Mouse (Mus musculus) kidney, postnatal 10 days (tissue): ENCODE data around the gene Cfap70.
A peak's percentile ranks its signal among the peaks of the same experiment; 100 is the strongest.

Source experiments
- DNase-seq: peaks from one replicate; pipeline ENCODE4 v3.0.0; 2021; ENCODE audit warnings: mixed read lengths

Gene Cfap70

DNA sequence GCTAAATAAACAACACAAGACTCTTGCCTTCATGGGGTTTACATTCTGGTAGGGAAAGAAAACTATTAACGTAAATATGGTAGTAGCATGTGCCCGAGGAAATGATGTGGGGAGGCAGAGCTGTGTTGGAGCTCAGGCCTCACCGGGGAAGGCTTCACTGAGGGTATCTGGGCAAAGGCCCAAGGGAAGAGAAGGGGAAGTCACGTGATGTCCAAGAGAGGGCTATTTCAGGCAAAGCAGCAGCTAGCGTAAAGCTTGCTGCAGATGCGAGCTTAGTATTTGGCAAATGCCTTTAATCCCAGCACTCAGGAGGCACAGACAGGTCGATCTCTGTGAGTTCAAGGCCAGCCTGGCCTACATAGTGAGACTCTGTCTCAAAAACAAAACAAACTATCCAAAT lies 29.8 kb downstream of the Cfap70 start:
- peak; percentile 27 for DNase-seq

DNA sequence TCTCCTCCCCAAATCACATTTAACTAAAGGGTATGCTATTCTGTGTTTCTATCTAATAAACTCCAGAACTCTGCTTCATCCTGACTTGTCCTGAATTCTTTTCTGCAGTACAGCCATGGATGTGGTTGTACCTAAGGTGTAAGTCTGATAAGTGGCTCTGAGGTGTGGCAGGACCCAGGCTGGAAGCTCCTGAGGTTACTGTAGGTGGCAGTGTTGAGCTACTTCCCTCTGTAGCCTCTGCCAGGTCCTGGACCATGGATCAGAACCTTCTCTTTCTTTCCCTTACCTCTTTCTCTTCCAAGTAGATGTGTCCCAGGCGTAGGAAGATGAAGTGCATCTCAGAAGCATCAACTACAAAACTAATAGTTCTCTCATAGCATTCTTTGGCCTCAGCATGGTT lies 52.0 kb downstream of the Cfap70 start:
- DNase-seq = peak; percentile 61

DNA sequence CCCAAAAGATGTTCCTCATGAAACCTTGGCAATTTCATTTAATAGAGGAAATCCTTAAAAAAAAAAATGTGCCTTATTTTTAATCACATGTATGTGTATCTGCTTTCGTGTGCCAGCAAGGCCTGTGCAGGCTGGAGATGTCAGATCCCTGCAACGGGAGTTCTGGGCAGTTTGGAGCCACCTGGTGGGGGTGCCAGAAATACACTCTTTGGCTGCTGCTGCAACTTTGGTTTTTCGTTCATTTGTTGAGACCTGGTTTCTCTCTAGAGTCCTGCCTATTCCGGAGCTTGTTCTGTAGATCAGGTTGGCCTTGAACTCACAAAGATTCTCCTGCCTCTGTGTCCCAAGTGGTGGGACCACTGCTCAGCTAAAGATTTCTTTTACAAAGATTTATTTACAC lies 53.2 kb downstream of the Cfap70 start:
- peak; percentile 58 for DNase-seq

DNA sequence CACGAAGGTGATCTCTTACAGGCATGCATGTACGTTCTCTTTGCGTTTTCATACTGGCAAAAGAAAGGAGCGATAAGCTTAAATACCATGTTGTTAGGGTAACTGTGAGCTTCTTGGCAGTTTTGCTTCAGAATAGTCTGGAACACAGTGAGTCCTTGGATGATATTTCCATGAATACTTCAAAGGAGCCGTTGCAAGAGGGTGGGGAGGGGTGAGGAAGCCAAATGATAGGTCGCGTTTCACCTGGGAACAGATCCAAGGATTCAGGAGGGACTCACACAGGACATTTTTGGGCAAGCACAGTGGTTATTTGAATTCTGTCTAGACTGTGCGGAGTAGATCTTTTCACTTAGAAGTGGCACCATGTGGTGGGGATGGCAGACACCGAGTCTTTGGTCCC lies 54.8 kb downstream of the Cfap70 start:
- no peak for DNase-seq

DNA sequence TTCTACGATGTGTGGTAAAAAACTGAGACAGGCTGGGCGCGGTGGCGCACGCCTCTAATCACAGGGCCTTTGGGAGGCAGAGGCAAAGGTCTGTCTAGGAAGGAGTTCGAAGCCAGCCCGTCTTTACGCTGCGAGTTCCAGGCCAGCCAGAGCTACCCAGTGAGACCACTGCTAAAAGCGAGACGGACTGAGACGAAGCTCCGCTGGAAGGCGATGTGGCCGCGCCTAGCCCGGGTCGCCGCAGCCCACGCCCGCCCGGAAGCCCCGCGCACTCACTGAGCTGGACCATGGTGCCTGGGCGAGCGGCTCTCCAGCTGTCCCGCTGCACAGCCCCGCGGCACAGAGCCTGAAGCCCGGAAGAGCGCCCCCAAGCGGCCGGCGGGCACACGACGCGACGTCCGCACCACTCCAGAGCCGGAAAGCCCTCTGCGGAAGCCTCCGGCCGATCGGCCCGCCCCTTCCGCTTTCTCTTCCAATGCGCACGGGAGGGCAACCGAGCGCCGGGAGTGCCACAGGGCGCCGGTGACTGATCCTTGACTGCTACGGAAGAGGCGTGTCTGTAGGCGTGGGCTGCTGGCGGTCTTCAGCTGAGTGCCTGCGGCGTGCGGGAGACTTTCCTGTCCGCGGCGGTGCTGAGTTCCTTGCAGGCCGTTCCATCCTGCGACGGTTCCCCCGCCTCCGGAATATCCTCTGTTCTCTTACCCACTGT lies 58.7 kb downstream of the Cfap70 start, which contains the start of gene Mrps16:
Gene Mrps16, minus strand, starts transcription at position 430 of the 709 bp plus-strand sequence.
- peak; percentile 97 for DNase-seq

DNA sequence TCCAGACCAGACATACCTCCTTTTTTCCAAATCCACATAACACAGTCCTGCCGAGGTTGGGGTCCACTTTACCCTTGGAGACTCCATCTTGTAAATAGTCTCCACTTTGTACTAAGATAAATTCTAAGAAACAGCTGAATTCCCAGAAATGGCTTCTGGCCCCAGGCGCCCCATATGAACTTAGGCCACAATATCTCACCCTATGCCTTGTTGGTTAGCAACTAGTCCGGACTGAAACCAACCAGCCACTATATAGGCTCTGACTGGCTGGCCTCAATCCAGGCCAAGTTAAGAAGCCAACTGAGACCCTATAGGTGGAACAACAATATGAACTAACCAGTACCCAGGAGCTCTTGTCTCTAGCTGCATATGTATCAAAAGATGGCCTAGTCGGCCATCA lies 59.7 kb downstream of the Cfap70 start:
- no peak for DNase-seq

DNA sequence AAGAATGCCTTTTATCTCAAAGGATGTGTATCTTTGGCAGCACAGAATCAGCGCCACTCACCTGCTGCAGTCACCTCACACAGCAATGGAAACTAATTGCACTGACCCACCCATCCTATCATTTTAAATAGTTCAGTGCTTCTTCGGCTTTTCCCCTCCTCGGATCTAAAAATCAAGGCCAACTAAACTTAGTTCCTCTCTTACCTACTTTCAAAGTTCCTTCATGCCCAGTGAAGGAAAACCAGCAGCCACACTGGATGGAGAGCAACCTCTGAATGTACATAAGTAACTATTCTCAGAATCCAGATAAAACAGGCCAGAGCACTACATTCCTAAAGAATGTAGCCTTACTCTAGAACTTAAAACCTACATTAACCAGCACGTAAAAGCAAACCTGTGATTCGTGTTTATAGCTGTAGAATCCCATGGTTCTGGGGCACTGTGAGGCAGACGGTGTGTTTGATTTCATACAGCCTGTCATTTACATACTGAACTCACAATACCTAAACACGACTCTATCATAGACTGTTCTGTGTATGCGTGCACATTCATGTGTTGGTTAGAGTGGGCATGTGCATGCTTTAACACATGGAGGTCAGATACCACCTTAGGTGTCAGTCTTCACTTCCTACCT lies 62.5 kb downstream of the Cfap70 start:
- no peak for DNase-seq

DNA sequence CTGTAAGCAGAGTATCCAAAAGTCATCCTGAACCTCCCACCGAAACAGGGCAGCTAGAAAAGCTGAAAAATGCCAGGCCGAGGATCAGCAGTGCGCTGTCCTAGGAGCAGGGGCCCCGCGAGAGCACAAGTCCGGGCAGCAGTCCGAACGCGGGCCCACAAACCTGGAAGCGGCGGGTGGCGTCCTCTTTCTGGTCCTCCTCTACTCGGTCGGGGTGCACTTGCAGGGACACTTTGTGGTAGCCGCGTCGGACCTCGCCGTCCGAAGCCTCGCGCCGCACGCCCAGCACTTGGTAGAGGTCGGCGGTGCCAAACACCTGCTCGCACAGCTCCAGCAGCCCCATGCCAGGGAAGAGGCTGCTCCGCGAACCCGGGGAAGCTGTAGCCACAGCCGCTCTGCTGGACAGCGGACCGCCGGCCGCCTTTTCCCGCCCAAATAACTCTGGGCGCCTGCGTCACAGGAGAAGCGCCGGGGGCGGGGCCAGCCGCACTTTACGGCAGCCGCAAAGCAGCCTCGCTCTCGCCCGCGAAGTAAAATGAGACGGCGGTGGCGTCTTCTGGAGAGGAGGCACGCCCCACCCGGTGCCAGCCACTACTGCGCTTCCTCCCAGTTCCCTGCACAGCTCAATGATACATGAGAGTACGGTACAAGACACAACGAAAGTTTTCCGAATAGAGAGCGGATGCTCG lies 63.4 kb downstream of the Cfap70 start, which contains the start of gene Dnajc9:
Gene Dnajc9, minus strand, starts transcription at position 470 of the 689 bp plus-strand sequence.
- peak; percentile 98 for DNase-seq

DNA sequence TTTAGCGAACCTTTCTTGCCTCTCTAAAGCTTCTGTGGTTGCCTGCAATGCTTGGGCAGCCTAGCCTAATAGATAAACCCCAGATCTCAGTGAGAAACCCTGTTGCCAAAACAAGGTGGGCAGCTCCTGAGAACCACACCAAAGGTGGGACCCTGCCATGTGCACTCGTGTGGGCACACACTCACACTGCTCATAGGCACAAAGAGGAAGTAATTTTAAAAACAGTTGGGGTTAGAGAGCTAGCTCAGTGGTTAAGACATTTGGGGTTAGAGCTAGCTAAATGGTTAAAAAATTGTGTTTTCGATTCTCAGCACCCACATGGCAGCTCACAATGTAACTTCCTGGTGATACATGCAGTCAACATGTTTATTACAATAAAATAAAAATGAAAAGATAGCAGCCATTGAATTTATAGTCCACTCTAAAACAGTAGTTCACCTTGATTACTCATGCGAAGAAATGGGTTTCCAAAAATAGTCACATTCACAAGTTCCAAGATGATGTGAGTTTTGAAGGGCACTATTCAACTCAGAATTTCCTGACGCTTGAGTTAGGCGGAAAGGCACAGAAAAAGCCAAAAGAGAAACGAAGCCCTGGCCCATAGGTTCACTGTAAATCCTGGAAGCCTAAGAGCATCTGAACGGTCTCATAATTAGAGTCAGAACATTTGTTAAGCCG lies 72.1 kb downstream of the Cfap70 start:
- DNase-seq = no peak

DNA sequence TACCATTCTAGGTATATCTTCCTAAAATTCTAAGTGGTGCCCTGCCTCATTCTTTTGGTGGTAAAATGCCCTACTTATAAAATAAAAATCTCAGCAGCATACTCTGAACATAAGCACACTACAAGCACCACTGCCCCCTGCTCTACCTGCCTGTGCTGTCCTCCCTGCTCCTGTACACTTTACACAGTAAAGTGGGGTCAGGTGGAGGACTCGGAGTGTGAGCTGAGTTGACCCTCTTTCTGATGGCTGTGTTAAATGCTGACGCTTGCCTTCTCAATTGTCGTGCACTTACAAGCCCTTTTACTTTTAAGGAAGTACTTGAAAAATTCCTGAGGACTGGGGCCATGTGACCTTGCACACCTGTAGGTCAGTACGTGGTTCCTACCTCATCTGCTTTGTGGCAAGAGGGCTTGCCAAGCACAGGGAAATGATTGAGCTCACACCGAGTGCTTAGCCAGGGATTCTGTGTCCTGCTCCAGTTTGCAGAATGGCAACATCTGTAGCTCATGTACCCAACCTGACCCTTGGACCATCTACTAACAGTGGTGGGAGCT lies 72.9 kb downstream of the Cfap70 start:
- no peak for DNase-seq

DNA sequence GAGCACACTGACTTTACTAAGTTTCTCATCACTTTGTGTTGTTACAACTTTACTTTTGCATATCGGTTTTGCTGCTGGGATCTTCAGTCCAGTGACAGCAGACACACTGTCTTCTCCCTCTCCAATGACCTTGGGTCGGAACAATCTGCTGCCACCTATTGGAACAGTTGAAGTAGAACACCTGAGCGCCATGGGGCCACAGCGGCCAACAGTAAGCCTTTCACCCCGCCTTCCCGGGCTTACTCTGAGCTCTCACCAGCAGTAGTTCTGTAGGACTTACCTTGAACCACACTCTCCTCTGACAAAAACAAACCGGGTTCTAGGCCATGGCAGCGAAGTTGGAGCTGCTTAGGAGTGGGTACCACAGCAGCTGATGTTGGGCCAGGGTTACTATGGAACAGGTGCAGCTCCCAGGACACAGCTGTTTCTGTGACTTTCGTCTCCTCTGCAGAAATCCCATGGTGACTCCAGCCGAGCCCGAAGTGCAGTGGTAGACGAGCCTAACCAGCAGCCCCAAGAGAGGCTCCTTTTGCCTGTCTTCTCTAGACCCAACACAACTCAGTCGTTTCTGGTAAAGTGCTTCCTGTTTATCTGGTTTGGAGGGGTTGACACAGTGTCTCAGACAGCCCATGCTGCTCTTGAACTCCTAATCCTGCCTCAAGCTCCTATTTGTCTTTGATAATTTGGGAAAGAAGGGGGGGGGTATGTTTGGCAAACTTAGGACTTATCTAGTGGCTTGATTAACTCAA lies 73.5 kb downstream of the Cfap70 start:
- peak; percentile 64 for DNase-seq

DNA sequence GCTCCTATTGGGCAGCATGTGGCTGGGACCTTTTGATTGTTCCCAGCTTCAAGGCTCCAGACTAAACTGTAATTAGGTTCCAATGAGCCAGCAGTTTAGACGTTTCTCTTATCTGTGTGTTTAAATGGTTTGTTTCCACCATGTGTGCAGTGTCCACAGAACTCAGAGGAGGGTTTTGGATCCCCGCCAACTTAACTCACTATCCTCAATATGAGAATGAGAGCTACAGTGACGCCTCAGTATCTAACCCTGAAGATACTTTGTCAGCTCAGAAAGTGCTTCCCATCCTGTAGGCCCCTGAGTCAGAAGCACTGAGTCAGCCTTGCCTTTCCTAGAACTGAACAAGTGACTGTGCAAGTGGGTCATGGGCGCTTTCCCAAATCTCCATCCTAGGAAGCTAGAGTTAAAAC lies 74.9 kb downstream of the Cfap70 start:
- DNase-seq = peak; percentile 32

DNA sequence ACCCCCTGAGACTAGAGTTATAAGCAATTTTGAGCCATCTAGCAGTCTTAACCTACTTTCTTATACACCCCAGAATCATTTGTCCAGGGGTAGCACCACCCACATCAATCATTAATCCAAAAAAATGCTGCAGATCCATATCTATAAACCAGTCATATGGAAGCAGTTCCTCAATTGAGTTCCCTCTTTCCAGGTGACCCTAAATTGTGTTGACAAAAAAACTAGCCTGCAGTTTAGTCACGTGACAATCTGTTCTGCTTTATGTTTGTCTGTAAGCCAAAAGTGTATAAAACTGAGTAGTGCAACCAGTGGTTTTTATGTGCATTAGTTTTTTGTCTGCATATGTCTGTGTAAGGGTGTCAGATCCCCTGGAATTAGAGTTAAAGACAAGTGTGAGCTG lies 80.2 kb downstream of the Cfap70 start:
- no peak for DNase-seq

DNA sequence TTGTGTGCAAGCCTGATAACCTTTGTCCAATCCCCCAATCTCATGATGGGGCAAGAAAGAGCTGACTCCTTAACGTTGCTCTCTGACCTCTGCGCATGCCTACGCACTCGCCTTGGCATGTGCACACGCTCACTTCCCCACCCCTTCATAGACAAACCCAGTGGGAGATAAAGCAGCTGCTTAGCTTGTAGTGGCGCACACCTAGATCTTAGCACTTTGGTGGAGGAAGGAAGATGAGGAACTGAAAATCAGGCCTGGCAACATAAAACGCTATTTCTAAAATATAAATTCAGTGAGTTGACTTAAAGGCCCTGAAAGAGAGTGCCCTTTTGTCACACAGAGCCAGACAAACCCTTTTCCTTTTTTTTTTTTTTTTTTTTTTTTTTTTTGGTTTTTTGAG lies 81.2 kb downstream of the Cfap70 start:
- DNase-seq = no peak

DNA sequence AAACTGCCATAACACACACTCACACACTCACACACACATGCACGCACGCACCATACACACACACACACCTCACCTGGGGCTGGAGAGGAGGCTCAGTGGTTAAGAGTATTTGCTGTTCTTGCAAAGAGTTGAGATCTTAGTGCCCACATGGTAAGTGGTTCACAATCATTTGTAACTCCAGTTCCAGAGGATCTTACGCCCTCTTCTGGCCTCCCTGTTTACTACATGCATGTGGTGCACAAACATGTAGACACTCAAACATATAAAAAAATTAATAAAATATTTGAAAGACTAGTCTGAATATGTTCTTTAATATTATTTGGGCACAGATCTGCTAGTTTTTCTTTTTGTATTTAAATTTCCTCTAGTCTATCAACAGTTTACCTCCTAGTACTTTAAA lies 83.8 kb downstream of the Cfap70 start:
- DNase-seq = no peak

DNA sequence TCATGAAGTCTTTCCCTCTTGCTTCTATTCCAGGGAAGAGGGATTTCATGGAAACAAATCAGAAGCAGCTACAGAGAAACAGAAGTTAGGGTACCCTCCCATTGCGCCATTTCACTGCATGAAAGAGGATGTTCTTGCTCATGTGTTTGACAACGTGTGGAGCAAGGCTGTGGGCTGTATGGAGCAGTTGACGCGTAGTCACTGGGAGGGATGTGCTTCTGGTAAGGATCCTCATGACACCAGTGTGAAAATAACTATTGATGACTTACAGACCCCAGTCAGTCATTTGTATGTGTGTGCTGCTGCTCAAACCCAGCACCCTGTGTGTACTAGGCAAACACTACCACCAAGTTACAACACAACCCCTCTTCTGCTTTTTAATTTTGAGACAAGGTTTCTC lies 88.8 kb downstream of the Cfap70 start:
- no peak for DNase-seq

DNA sequence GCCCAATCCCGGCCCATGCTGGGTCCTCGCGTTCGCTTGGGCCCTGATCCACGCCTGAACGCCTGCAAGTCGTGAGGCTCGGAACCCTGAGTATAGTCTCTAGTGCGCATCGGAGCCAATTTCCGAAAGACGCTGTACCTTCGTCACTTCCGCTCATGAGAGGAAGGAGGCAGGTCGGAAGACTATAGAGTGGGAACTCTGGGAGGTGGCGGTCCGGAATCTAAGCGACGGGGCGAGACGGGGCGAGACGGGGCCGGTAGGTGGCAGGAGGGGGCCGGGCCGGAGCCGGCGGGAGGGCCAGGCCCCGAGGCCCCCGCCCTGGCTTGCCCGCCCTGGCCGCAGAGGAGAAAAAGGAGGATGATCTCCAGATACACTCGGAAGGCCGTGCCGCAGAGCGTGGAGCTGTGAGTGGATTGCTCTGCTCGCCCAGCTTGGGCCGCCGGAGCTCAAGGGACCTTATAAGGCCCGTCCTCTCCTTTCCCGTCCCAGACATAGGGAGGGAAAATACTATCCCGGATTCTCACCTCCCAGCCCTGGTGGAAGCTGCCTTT lies 104.0 kb downstream of the Cfap70 start, which contains the start of the genes Ecd and Fam149b:
Gene Ecd, minus strand, starts transcription at position 131 of the 551 bp plus-strand sequence.
Gene Fam149b, plus strand, starts transcription at position 172 of the 551 bp plus-strand sequence.
- peak; percentile 95 for DNase-seq

DNA sequence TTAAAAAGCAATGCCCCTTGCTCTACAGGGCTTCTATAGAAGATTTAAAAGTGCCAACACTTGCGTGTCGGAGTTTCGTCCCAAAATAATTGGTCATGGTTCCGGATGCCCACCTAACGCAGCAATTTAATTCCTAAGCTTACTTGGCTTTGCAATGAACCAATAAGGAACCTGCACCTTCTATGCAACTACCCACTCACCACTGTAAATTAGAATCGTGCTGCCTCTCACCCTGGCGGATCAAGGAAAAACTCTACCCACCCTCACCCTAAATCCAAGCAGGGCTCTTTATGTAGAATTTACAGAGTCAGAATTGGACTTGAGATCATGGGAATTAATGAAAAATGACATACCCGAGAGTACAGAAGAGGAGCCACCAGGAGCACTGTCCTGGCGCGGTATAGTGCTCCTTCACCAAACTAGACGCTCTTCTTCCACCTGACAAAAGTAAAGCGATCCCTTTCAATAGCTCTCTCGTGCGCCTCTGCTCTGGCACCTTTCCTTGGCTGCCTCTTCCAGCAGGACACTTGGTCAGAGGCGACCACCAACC lies 104.5 kb downstream of the Cfap70 start:
- DNase-seq = no peak

DNA sequence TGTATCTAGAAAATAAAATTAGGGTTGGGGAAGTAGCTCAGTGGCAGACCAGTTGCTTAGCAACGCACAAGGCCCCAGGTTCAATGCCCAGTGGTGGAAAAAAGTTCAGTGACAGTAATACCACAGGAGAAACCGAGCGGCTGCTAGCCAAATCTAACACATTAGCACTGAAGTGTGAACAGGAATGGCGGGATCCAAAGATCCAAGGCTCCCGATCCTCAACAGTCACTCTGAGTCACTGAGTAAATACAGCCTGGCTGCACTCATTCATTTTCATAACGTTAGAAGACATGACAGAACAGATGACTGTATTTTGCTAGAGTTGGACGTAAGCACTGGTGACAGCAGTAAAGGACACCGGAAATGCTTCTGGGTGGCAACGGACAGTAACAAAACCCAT lies 106.1 kb downstream of the Cfap70 start:
- DNase-seq = no peak
